Mouse (Mus musculus) heart, postnatal 0 days (tissue): ENCODE data around the gene Rabgap1l. TPM values are rescaled to one million over a fixed set of nuclear protein-coding genes. Genes with fewer than 3 reads are reported as not detected.

Experiments
- ATAC-seq: fragments of 200-750 bp; cut with Nextera tagmentation; 2 replicates; pipeline ENCODE4 v1.8.0; 2017; ENCODE audit warnings: low read depth, moderate number of reproducible peaks, moderate library complexity; ENCODE audit not compliant: insufficient read depth
- DNase-seq: peaks from one replicate; pipeline ENCODE4 v3.0.0-alpha.2; 2016; ENCODE audit warnings: low spot score
- H3K27ac ChIP-seq: fragments of 300-500 bp; sonication (generic); 2 replicates; pipeline ENCODE4 v1.5.1; 2014; ENCODE audit warnings: low read depth, mild to moderate bottlenecking
- H3K27me3 ChIP-seq: fragments of 300-500 bp; sonication (generic); 2 replicates; pipeline ENCODE4 v1.6.1; 2014; ENCODE audit warnings: low read length, mixed read lengths; ENCODE audit not compliant: control insufficient read depth, insufficient read depth
- H3K36me3 ChIP-seq: fragments of 300-500 bp; sonication (generic); replicated peaks from 2 replicates; pipeline ENCODE4 v1.6.1; 2014; ENCODE audit warnings: low read length, mixed read lengths; ENCODE audit not compliant: control insufficient read depth, insufficient read depth
- H3K4me1 ChIP-seq: fragments of 300-500 bp; sonication (generic); 2 replicates; pipeline ENCODE4 v1.6.1; 2014; ENCODE audit warnings: antibody characterized with exemption; ENCODE audit not compliant: control insufficient read depth, insufficient read depth
- H3K4me2 ChIP-seq: fragments of 300-500 bp; sonication (generic); 2 replicates; pipeline ENCODE4 v1.6.1; 2014; ENCODE audit warnings: low read depth, mild to moderate bottlenecking, low read length, moderate library complexity
- H3K4me3 ChIP-seq: fragments of 300-500 bp; sonication (generic); 2 replicates; pipeline ENCODE4 v1.5.1; 2014; ENCODE audit warnings: low read depth, low read length
- H3K9ac ChIP-seq: fragments of 300-500 bp; sonication (generic); replicated peaks from 2 replicates; pipeline ENCODE4 v1.6.1; 2014; ENCODE audit warnings: low read depth, low read length, mixed read lengths
- H3K9me3 ChIP-seq: fragments of 300-500 bp; sonication (generic); replicated peaks from 2 replicates; pipeline ENCODE4 v1.6.1; 2016; ENCODE audit warnings: low read length; ENCODE audit not compliant: control insufficient read depth
- CTCF ChIP-seq: IDR thresholded peaks from 2 replicates; pipeline ENCODE4 v1.5.1; 2016; ENCODE audit warnings: antibody characterized with exemption, control low read depth, low read depth
- EP300 ChIP-seq: IDR thresholded peaks from 2 replicates; pipeline ENCODE4 v1.6.1; 2016; ENCODE audit warnings: antibody characterized with exemption, low read depth
- WGBS: fragments of 180-500 bp; shearing (Covaris S2); extraction: QIAGEN DNeasy Blood & Tissue Kit; methylation state at CpG from one replicate; pipeline ENCODE4 v1.1.7; 2014; 5-methylcytosine and 5-hydroxymethylcytosine counted together
- polyA plus RNA-seq: library from polyadenylated mRNA; unstranded; fragments of >200 nt; fragmentation: Nextera tagmentation; extraction: Ambion mirVana; gene quantifications from 2 replicates; pipeline ENCODE4 v1.2.1, GENCODE M21; 2015
- total RNA-seq: library from RNA; depleted of rRNA; stranded (reverse); fragments of >200 nt; gene quantifications from 2 replicates; pipeline ENCODE4 v1.2.3, GENCODE M21; 2014; ENCODE audit warnings: low replicate concordance

The Rabgap1l gene
- total and polyA plus RNA-seq, 2 experiments from 2014 or later, result 71.4 to 123 TPM

GRCm38 (mm10) chr1:160714685-160715084, 78.3 kb downstream of the Rabgap1l start:
- no peaks in the 10 kb centered on the region for H3K36me3 ChIP-seq
- no peaks in the 10 kb centered on the region for H3K9me3 ChIP-seq
- no peak overlapping the region for H3K4me3 ChIP-seq
- H3K27ac ChIP-seq, result no peak overlapping the region
- TF ChIP-seq CTCF, result peak; percentile 62
- no peak for TF ChIP-seq EP300
- H3K4me2 ChIP-seq, result no peak overlapping the region
- H3K9ac ChIP-seq, result no peak overlapping the region
- DNase-seq, result no peak
- H3K4me1 ChIP-seq, result peaks cover 12% of the 10 kb centered on the region
- no peaks in the 10 kb centered on the region for H3K27me3 ChIP-seq
- no peak for ATAC-seq

- no peaks in the 10 kb centered on the region for H3K9me3 ChIP-seq
- ATAC-seq, result no peak
- TF ChIP-seq EP300 (no peak), CTCF (no peak)
- H3K27me3 ChIP-seq, result no peaks in the 10 kb centered on the region
- H3K4me3 ChIP-seq, result no peak overlapping the region
- H3K9ac ChIP-seq, result no peak overlapping the region
- peak overlapping the region; percentile 50 for H3K27ac ChIP-seq
- 0 out of 2 replicates have a peak overlapping the region, but pooled peaks have one; percentile 21 for H3K4me2 ChIP-seq
- H3K4me1 ChIP-seq, result peaks cover 12% of the 10 kb centered on the region
- WGBS, result 17% methylated on average over 4 of the region's 4 CpGs
- H3K36me3 ChIP-seq, result no peaks in the 10 kb centered on the region
- DNase-seq, result no peak
Observed at GRCm38 (mm10) chr1:160713887-160714286, 79.1 kb downstream of the Rabgap1l start.

GRCm38 (mm10) chr1:160713383-160713782, 79.6 kb downstream of the Rabgap1l start:
- 30% methylated on average over 1 of the region's 1 CpGs for WGBS
- no peak overlapping the region for H3K4me3 ChIP-seq
- no peak overlapping the region for H3K9ac ChIP-seq
- no peaks in the 10 kb centered on the region for H3K36me3 ChIP-seq
- H3K9me3 ChIP-seq, result no peaks in the 10 kb centered on the region
- TF ChIP-seq CTCF (no peak), EP300 (no peak)
- 0 out of 2 replicates have a peak, but pooled peaks have one; percentile 53 for ATAC-seq
- H3K4me2 ChIP-seq, result no peak overlapping the region
- H3K27me3 ChIP-seq, result no peaks in the 10 kb centered on the region
- DNase-seq, result peak; percentile 28
- peak overlapping the region; percentile 50 for H3K27ac ChIP-seq
- peaks cover 12% of the 10 kb centered on the region for H3K4me1 ChIP-seq

- no peak overlapping the region for H3K4me3 ChIP-seq
- no peaks in the 10 kb centered on the region for H3K9me3 ChIP-seq
- H3K27ac ChIP-seq, result no peak overlapping the region
- no peaks in the 10 kb centered on the region for H3K36me3 ChIP-seq
- ATAC-seq, result no peak
- H3K4me1 ChIP-seq, result peaks cover 12% of the 10 kb centered on the region
- H3K9ac ChIP-seq, result no peak overlapping the region
- no peaks in the 10 kb centered on the region for H3K27me3 ChIP-seq
- H3K4me2 ChIP-seq, result no peak overlapping the region
- DNase-seq, result no peak
- TF ChIP-seq CTCF, result no peak
- TF ChIP-seq EP300, result no peak
Observed at GRCm38 (mm10) chr1:160710539-160710938, 82.5 kb downstream of the Rabgap1l start.

- no peak overlapping the region for H3K27ac ChIP-seq
- no peaks in the 10 kb centered on the region for H3K9me3 ChIP-seq
- no peak for DNase-seq
- peaks cover 7% of the 10 kb centered on the region for H3K36me3 ChIP-seq
- 81% methylated on average over 2 of the region's 2 CpGs for WGBS
- H3K4me3 ChIP-seq, result no peak overlapping the region
- H3K9ac ChIP-seq, result no peak overlapping the region
- TF ChIP-seq EP300 (no peak), CTCF (no peak)
- H3K4me2 ChIP-seq, result no peak overlapping the region
- no peak for ATAC-seq
- no peaks in the 10 kb centered on the region for H3K27me3 ChIP-seq
- no peaks in the 10 kb centered on the region for H3K4me1 ChIP-seq
Observed at GRCm38 (mm10) chr1:160704596-160704995, 88.4 kb downstream of the Rabgap1l start.

- H3K4me2 ChIP-seq, result no peak overlapping the region
- no peaks in the 10 kb centered on the region for H3K9me3 ChIP-seq
- DNase-seq, result no peak
- TF ChIP-seq CTCF, result no peak
- ATAC-seq, result no peak
- no peaks in the 10 kb centered on the region for H3K4me1 ChIP-seq
- peaks cover 7% of the 10 kb centered on the region for H3K36me3 ChIP-seq
- 99% methylated on average over 6 of the region's 6 CpGs for WGBS
- no peaks in the 10 kb centered on the region for H3K27me3 ChIP-seq
- H3K4me3 ChIP-seq, result no peak overlapping the region
- no peak overlapping the region for H3K9ac ChIP-seq
- no peak overlapping the region for H3K27ac ChIP-seq
Observed at GRCm38 (mm10) chr1:160703813-160704212, 89.2 kb downstream of the Rabgap1l start.
